Mouse (Mus musculus): ENCODE measurements at regions not wholly inside any gene's neighbourhood (a gene's known extent, or its start where the extent isn't known, plus 50 kb on each side); places are given as distances from the start of the nearest gene placed in this dataset.

GRCm38 (mm10) chr7:117090911-117091550, 289.7 kb upstream of the Xylt1 start:
- in situ Hi-C loops (cut with MseI, MboI), result no loop called here

GRCm38 (mm10) chr7:117092860-117093259, 287.9 kb upstream of the Xylt1 start:
- in situ Hi-C loops (cut with MseI, MboI), result no loop called here

- in situ Hi-C loops (cut with MseI, MboI), result no loop called here
Measured at GRCm38 (mm10) chr7:117097618-117098017, 283.2 kb upstream of the Xylt1 start.

- in situ Hi-C loops (cut with MseI, MboI), result no loop called here
Measured at GRCm38 (mm10) chr7:117099041-117099440, 281.7 kb upstream of the Xylt1 start.

- in situ Hi-C loops (cut with MseI, MboI), result no loop called here
Measured at GRCm38 (mm10) chr7:117103035-117103434, 277.7 kb upstream of the Xylt1 start.

- in situ Hi-C loops (cut with MseI, MboI), result no loop called here
Measured at GRCm38 (mm10) chr7:117106691-117107191, 274.0 kb upstream of the Xylt1 start.

- in situ Hi-C loops (cut with MseI, MboI), result no loop called here
Measured at GRCm38 (mm10) chr7:117108391-117108790, 272.4 kb upstream of the Xylt1 start.

- in situ Hi-C loops (cut with MseI, MboI), result no loop called here
Measured at GRCm38 (mm10) chr7:117127728-117128127, 253.1 kb upstream of the Xylt1 start.

- in situ Hi-C loops (cut with MseI, MboI), result no loop called here
Measured at GRCm38 (mm10) chr7:117134869-117135268, 245.9 kb upstream of the Xylt1 start.

- in situ Hi-C loops (cut with MseI, MboI), result no loop called here
Measured at GRCm38 (mm10) chr7:117138681-117139080, 242.1 kb upstream of the Xylt1 start.

GRCm38 (mm10) chr7:117139245-117139970, 241.4 kb upstream of the Xylt1 start:
- in situ Hi-C loops (cut with MseI, MboI), result no loop called here

GRCm38 (mm10) chr7:117139971-117140247, 240.9 kb upstream of the Xylt1 start:
- in situ Hi-C loops (cut with MseI, MboI), result no loop called here

- in situ Hi-C loops (cut with MseI, MboI), result no loop called here
Measured at GRCm38 (mm10) chr7:117146809-117147208, 234.0 kb upstream of the Xylt1 start.

- in situ Hi-C loops (cut with MseI, MboI), result no loop called here
Measured at GRCm38 (mm10) chr7:117150355-117150754, 230.4 kb upstream of the Xylt1 start.

- in situ Hi-C loops (cut with MseI, MboI), result no loop called here
Measured at GRCm38 (mm10) chr7:117153826-117154550, 226.8 kb upstream of the Xylt1 start.

- in situ Hi-C loops (cut with MseI, MboI), result no loop called here
Measured at GRCm38 (mm10) chr7:117161193-117161908, 219.4 kb upstream of the Xylt1 start.

GRCm38 (mm10) chr7:117174811-117175422, 205.9 kb upstream of the Xylt1 start:
- in situ Hi-C loops (cut with MseI, MboI), result loop anchor here (25.0 kb wide), 2 partner anchors 288 to 488 kb away; no protein-coding TSS in a partner anchor

- in situ Hi-C loops (cut with MseI, MboI), result loop anchor here (10.0 to 25.0 kb wide), 3 partner anchors 189 to 497 kb away; no protein-coding TSS in a partner anchor
Measured at GRCm38 (mm10) chr7:117184011-117184410, 196.8 kb upstream of the Xylt1 start.

- in situ Hi-C loops (cut with MseI, MboI), result loop anchor here (10.0 to 25.0 kb wide), 3 partner anchors 191 to 499 kb away; no protein-coding TSS in a partner anchor
Measured at GRCm38 (mm10) chr7:117185891-117186290, 194.9 kb upstream of the Xylt1 start.

GRCm38 (mm10) chr7:117196611-117197010, 184.2 kb upstream of the Xylt1 start:
- in situ Hi-C loops (cut with MseI, MboI), result loop anchor here (25.0 kb wide), 2 partner anchors 309 to 509 kb away; no protein-coding TSS in a partner anchor

GRCm38 (mm10) chr7:117226294-117226693, 154.5 kb upstream of the Xylt1 start:
- in situ Hi-C loops (cut with MseI, MboI), result no loop called here
